Mouse (Mus musculus): Measurements from ENCODE around the gene Acyp1.
"Not testable (repeated sequence)": the region's sequence is repeated elsewhere in the genome, so short reads cannot be mapped to it uniquely, and the experiment has no call there.

The Acyp1 gene

GRCm38 (mm10) chr12:85281756-85282155 lies 6.5 kb downstream of the Acyp1 start:
- DNase-seq (ENCODE audit: low spot score), result not testable (repeated sequence)

- no peak for DNase-seq (ENCODE audit: low spot score)
Observed at GRCm38 (mm10) chr12:85280845-85281651, 7.2 kb downstream of the Acyp1 start.

GRCm38 (mm10) chr12:85280105-85280844 lies 8.0 kb downstream of the Acyp1 start:
- peak; percentile 96 for DNase-seq (ENCODE audit: low spot score)

- no peak for DNase-seq (ENCODE audit: low spot score)
Observed at GRCm38 (mm10) chr12:85279396-85280080, 8.7 kb downstream of the Acyp1 start.

- DNase-seq (ENCODE audit: low spot score), result peak; percentile 19
Observed at GRCm38 (mm10) chr12:85278919-85279318, 9.3 kb downstream of the Acyp1 start.

- no peak for DNase-seq (ENCODE audit: low spot score)
Observed at GRCm38 (mm10) chr12:85276273-85276672, 12.0 kb downstream of the Acyp1 start.

GRCm38 (mm10) chr12:85273508-85273907 lies 14.7 kb downstream of the Acyp1 start:
- DNase-seq (ENCODE audit: low spot score), result no peak

GRCm38 (mm10) chr12:85271843-85272206 lies 16.4 kb downstream of the Acyp1 start:
- no peak for DNase-seq (ENCODE audit: low spot score)

- no peak for DNase-seq (ENCODE audit: low spot score)
Observed at GRCm38 (mm10) chr12:85271132-85271842, 17.0 kb downstream of the Acyp1 start.

- peak; percentile 87 for DNase-seq (ENCODE audit: low spot score)
Observed at GRCm38 (mm10) chr12:85270319-85270718, 17.9 kb downstream of the Acyp1 start, which contains the start of gene Mlh3. Mlh3 (minus strand) TSS chr12:85270599.

GRCm38 (mm10) chr12:85269821-85270220 lies 18.4 kb downstream of the Acyp1 start:
- DNase-seq (ENCODE audit: low spot score), result no peak

- no peak for DNase-seq (ENCODE audit: low spot score)
Observed at GRCm38 (mm10) chr12:85266248-85266647, 22.0 kb downstream of the Acyp1 start.

- no peak for DNase-seq (ENCODE audit: low spot score)
Observed at GRCm38 (mm10) chr12:85264940-85265339, 23.3 kb downstream of the Acyp1 start.

GRCm38 (mm10) chr12:85264531-85264930 lies 23.7 kb downstream of the Acyp1 start:
- no peak for DNase-seq (ENCODE audit: low spot score)

- DNase-seq (ENCODE audit: low spot score), result no peak
Observed at GRCm38 (mm10) chr12:85263190-85263589, 25.0 kb downstream of the Acyp1 start.

GRCm38 (mm10) chr12:85262489-85262888 lies 25.7 kb downstream of the Acyp1 start:
- DNase-seq (ENCODE audit: low spot score), result no peak

GRCm38 (mm10) chr12:85257008-85257639 lies 31.1 kb downstream of the Acyp1 start:
- DNase-seq (ENCODE audit: low spot score), result peak; percentile 33

GRCm38 (mm10) chr12:85256074-85256751 lies 32.0 kb downstream of the Acyp1 start:
- DNase-seq (ENCODE audit: low spot score), result no peak

- DNase-seq (ENCODE audit: low spot score), result no peak
Observed at GRCm38 (mm10) chr12:85252083-85252482, 36.2 kb downstream of the Acyp1 start.

- DNase-seq (ENCODE audit: low spot score), result no peak
Observed at GRCm38 (mm10) chr12:85237553-85237952, 50.7 kb downstream of the Acyp1 start.

All from T-cell, adult 2 months (primary cell).